Mouse (Mus musculus) monocyte, adult 2 months (primary cell): ENCODE data around the gene Map3k12.
A peak's percentile ranks its signal among the peaks of the same experiment; 100 is the strongest.

Source experiments
- DNase-seq, 2 experiments: peaks; one replicate each; pipeline ENCODE4 v3.0.0; 2022; ENCODE audit warnings: low spot score in 2 of 2, low read depth in 1 of 2

Gene Map3k12

GRCm38 (mm10) chr15:102460971-102461370 lies 55.9 kb downstream of the Map3k12 start:
- no peak for DNase-seq

- no peak for DNase-seq
These were observed 56.5 kb downstream of the Map3k12 start for GRCm38 (mm10) chr15:102460409-102460808.

DNA sequence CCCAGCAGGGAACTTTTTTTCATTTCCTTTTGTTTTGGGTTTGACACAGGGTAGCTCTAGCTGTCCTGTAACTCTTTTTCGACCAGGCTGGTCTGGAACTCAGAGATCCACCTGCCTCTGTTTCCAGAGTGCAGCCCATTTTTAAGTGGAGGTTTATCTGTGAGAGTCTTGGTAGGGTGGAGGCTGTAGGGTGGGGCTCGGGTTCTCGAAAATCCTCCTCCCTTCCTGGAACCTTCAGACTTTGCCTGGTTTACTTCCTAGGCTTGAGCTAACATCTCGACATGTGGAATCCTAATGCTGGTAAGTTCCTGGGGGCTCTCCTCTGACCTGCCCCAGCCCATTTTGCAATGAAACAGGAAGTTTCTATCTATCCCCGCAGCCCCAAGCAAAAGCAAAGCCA lies 57.0 kb downstream of the Map3k12 start:
- DNase-seq: no peak

- DNase-seq: no peak
These were observed 57.5 kb downstream of the Map3k12 start for GRCm38 (mm10) chr15:102459381-102459780.

- DNase-seq: peak; percentile 78 to 80
These were observed 58.0 kb downstream of the Map3k12 start, which contains the start of gene Prr13 for GRCm38 (mm10) chr15:102458904-102459317. Gene Prr13 (plus strand): TSS chr15:102459028.

DNA sequence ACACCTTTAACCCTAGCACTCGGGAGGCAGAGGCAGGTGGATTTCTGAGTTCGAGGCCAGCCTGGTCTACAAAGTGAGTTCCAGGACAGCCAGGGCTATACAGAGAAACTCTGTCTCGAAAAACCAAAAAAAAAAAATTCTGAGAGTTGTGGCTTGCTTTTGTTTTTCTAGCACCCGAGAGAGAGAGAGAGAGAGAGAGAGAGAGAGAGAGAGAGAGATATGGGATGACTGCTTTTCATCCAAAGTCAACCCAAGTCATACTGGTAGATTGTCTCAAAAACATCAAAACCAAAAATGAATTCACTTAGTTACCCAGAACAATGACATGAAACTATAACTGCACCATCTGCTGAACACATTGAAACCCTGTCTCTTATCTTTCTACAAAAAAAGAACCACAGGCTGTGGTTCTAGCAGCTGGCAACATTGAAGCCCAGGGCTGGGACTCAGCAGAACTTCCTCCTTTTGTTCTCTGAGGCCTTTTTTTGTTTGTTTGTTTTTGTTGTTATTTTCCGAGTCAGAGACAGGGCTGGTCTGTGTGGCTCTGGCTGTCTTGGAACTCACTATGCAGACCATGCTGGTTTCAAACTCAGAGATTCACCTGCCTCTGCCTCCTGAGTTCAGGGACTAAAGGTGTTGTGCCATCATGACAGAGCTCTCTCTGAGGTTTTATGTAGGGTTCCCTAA lies 58.7 kb downstream of the Map3k12 start:
- DNase-seq: no peak

DNA sequence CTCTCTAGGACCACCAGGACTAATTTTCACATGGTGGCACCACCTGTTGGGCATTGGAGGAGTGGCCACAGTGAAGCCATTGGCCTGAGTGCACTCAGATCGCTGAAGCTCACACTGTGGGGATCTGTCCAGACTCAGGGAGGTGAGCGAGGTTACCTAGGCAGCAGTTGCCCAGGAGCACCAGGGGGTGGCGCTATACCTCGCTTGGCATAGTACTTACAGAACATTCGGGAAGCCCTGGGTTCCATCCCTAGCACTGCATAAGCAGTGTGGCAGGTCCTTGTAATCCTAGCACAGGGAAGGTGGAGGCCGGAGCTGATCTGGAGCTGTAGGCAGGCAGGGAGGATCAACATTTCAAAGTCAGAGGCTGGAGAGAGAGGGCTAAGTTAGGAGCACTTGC lies 60.9 kb downstream of the Map3k12 start:
- DNase-seq: no peak

GRCm38 (mm10) chr15:102451666-102452430 lies 65.0 kb downstream of the Map3k12 start:
- no peak for DNase-seq

DNA sequence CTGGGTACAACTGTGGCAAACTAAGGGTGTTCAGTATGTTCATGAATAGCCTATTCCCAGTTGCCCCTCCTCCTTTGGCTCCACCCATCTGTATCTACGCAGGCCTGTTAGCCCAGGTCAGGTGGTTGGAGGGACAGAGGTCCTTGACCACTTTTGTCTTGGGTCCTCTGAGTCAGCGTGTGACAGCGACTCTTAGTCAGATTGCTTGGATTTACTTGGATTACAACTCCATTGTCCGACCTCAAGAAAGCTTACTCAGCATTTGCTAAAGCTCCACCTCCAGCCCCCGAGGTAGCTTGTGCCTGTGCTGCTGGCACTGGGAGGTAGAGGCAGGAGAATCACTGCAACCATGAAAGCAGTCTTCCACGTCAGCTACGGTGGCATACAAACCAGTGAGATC lies 65.9 kb downstream of the Map3k12 start:
- DNase-seq: no peak

DNA sequence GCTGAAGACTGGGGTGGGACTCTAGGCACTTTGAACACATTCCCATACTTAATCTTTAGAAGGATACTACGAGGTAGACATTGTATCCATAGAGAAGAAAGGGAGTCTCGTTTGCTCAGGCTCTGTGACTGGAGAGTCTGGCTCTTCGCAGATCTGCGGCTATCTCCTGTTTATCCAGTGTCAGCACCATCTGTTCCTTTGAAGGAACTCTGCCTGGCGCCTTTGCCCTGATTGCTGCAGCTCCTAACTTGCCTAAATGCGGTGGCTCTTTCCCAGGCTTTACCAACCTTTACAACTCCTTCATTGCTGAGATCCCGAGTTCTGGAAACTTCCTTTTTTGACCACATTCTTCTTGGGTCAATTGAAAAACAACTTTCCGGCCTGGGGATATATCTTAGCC lies 67.5 kb downstream of the Map3k12 start:
- no peak for DNase-seq
